Mouse (Mus musculus): Measurements from ENCODE around the gene D17H6S53E. TPM values are rescaled to one million over a fixed set of nuclear protein-coding genes. Genes with fewer than 3 reads are reported as not detected.

Gene D17H6S53E
- polyA plus RNA-seq, 1 experiment from 2014 or later: 6.9 TPM

DNA sequence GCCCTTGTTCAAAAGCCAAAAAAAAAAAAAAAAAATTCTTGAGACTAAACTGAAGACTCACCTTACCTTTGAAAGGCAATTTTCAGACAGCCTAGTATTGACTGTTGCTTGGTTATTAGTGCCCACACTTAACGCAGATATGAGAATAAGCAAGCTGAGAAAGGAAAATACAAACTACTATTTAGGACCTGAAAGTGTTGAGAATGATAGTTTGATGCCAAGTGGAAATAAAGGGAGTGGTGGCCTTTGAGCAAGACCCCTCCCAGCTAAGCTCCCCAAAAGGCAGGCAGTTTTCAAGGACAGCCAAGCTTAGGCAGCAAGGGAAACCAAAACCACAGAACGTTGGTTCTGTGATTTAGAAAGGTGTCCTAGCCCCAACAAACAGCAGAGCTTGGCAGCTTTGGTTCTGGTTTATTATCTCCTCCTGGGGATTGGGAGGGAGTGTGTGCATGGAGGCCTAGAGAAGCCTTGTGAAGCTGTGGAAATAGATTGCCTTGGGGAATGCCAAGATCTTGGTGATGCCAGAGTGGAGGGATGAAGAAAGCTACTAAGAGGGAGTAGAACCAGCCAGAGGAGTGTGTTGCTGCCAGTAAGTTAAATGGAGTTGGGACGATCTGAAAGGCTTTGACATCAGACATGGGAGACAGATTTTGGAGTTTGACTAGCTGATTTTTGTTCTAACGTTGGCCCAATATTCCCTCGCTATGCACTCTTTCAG is 21.9 kb downstream of the D17H6S53E start:
- DNase-seq (ENCODE audit: low spot score) (peak; percentile 22), ATAC-seq (replicated peaks; ENCODE audit: insufficient number of reproducible peaks, low FRiP score, low TSS enrichment, low read depth) (no peak)
- no peak overlapping the region for H3K4me3 ChIP-seq (ENCODE audit: low read depth, low read length)
- H3K4me2 ChIP-seq (ENCODE audit: low read depth, low read length): no peak overlapping the region
- H3K36me3 ChIP-seq (replicated peaks; ENCODE audit: control insufficient read depth, insufficient read depth, low read depth, low read length): peaks cover 64% of the 10 kb centered on the region
- WGBS: 69% methylated on average over 5 of the region's 5 CpGs
- H3K4me1 ChIP-seq (ENCODE audit: control insufficient read depth, insufficient read depth, low read length): no peaks in the 10 kb centered on the region
- H3K9ac ChIP-seq (replicated peaks; ENCODE audit: low read length): no peak overlapping the region
- no peaks in the 10 kb centered on the region for H3K9me3 ChIP-seq (replicated peaks; ENCODE audit: control insufficient read depth, low read length)
- H3K27me3 ChIP-seq (ENCODE audit: control insufficient read depth, insufficient read depth, low read length): no peaks in the 10 kb centered on the region
- no peak overlapping the region for H3K27ac ChIP-seq (replicated peaks; ENCODE audit: low read depth, low read length)

DNA sequence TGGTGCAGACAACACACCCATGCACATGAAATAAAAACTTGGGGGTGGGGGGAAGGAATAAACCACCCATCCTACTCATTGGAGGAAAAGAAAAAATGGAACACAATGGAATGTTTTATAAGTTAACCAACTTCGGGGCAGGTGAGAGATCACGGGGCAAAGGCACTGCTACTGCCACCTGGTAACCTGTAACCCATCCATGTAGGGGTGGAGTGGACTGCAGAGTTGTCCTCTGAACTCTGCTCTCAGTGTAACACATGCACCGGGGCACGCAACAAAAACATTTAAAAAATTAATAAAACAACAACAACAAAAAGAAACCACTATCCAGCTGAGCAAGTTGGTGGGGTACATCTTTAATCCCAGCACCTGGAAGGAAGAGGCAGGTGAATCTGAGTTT is 25.9 kb downstream of the D17H6S53E start:
- DNase-seq (ENCODE audit: low spot score) (no peak), ATAC-seq (replicated peaks; ENCODE audit: insufficient number of reproducible peaks, low FRiP score, low TSS enrichment, low read depth) (no peak)
- Histone ChIP-seq H3K27me3 (ENCODE audit: control insufficient read depth, insufficient read depth, low read length) (no peaks in the 10 kb centered on the region), H3K36me3 (replicated peaks; ENCODE audit: control insufficient read depth, insufficient read depth, low read depth, low read length) (peaks cover 73% of the 10 kb centered on the region), H3K4me2 (ENCODE audit: low read depth, low read length) (no peak overlapping the region), H3K4me1 (ENCODE audit: control insufficient read depth, insufficient read depth, low read length) (0 out of 2 replicates have a peak, but pooled peaks cover 3% of the 10 kb centered on the region), H3K9ac (replicated peaks; ENCODE audit: low read length) (no peak overlapping the region), H3K27ac (replicated peaks; ENCODE audit: low read depth, low read length) (no peak overlapping the region), H3K4me3 (ENCODE audit: low read depth, low read length) (no peak overlapping the region), H3K9me3 (replicated peaks; ENCODE audit: control insufficient read depth, low read length) (no peaks in the 10 kb centered on the region)
- 97% methylated on average over 4 of the region's 4 CpGs for WGBS

- ATAC-seq (replicated peaks; ENCODE audit: insufficient number of reproducible peaks, low FRiP score, low TSS enrichment, low read depth): no peak
- WGBS: 94% methylated on average over 9 of the region's 9 CpGs
- Histone ChIP-seq H3K4me3 (ENCODE audit: low read depth, low read length) (no peak overlapping the region), H3K27me3 (ENCODE audit: control insufficient read depth, insufficient read depth, low read length) (no peaks in the 10 kb centered on the region), H3K4me1 (ENCODE audit: control insufficient read depth, insufficient read depth, low read length) (0 out of 2 replicates have a peak, but pooled peaks cover 3% of the 10 kb centered on the region), H3K9me3 (replicated peaks; ENCODE audit: control insufficient read depth, low read length) (no peaks in the 10 kb centered on the region), H3K9ac (replicated peaks; ENCODE audit: low read length) (no peak overlapping the region), H3K27ac (replicated peaks; ENCODE audit: low read depth, low read length) (no peak overlapping the region), H3K4me2 (ENCODE audit: low read depth, low read length) (no peak overlapping the region), H3K36me3 (replicated peaks; ENCODE audit: control insufficient read depth, insufficient read depth, low read depth, low read length) (peaks cover 82% of the 10 kb centered on the region)
- no peak for DNase-seq (ENCODE audit: low spot score)
Measured at GRCm38 (mm10) chr17:35153077-35153476, 26.9 kb downstream of the D17H6S53E start.

DNA sequence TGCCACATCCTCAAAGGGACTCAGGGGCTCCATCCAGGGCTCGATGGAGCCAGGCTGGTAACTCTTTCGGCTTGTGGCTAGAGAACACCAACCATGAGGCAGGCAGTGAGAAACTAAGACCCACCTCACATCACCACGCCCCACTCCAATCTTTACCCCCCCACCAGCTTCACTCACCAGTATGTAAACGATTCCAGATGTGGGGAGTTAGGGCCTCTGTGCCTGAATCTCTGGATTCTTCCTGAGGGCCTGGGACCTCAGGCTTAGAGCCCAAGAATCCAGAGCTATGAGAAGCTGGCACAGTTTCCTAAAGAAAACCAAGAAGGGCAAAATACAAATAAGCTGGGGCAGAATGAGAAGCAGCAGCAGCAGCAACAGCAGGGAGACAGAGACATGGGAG is 27.8 kb downstream of the D17H6S53E start:
- Histone ChIP-seq H3K36me3 (replicated peaks; ENCODE audit: control insufficient read depth, insufficient read depth, low read depth, low read length) (peaks cover 88% of the 10 kb centered on the region), H3K4me1 (ENCODE audit: control insufficient read depth, insufficient read depth, low read length) (0 out of 2 replicates have a peak, but pooled peaks cover 3% of the 10 kb centered on the region), H3K9me3 (replicated peaks; ENCODE audit: control insufficient read depth, low read length) (no peaks in the 10 kb centered on the region), H3K4me2 (ENCODE audit: low read depth, low read length) (no peak overlapping the region), H3K27ac (replicated peaks; ENCODE audit: low read depth, low read length) (no peak overlapping the region), H3K27me3 (ENCODE audit: control insufficient read depth, insufficient read depth, low read length) (no peaks in the 10 kb centered on the region), H3K9ac (replicated peaks; ENCODE audit: low read length) (no peak overlapping the region), H3K4me3 (ENCODE audit: low read depth, low read length) (no peak overlapping the region)
- DNase-seq (ENCODE audit: low spot score): peak; percentile 68
- WGBS: 61% methylated on average over 4 of the region's 4 CpGs
- ATAC-seq (replicated peaks; ENCODE audit: insufficient number of reproducible peaks, low FRiP score, low TSS enrichment, low read depth): no peak

DNA sequence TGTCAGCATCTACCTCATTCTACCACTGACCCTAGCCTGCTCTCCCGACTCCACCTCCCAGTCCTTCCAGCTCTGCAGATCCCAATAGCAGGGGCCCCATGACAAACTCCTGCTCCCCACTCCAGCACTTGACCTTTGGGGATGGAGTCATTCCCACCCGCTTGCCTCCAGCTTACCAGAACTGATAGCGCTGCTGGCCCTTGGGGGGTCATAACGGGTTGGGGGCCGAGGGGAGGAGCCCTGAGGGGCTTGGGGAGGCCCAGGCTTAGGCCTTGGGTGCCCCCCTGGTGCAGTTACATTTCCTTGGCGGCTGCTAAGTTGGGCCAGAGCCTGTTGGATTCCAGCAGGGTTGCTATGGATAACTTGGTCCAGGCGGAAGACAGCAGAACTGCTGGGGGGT is 28.4 kb downstream of the D17H6S53E start:
- no peak overlapping the region for H3K4me2 ChIP-seq (ENCODE audit: low read depth, low read length)
- peaks cover 87% of the 10 kb centered on the region for H3K36me3 ChIP-seq (replicated peaks; ENCODE audit: control insufficient read depth, insufficient read depth, low read depth, low read length)
- H3K27ac ChIP-seq (replicated peaks; ENCODE audit: low read depth, low read length): no peak overlapping the region
- DNase-seq (ENCODE audit: low spot score): no peak
- 86% methylated on average over 7 of the region's 7 CpGs for WGBS
- no peak overlapping the region for H3K9ac ChIP-seq (replicated peaks; ENCODE audit: low read length)
- no peak overlapping the region for H3K4me3 ChIP-seq (ENCODE audit: low read depth, low read length)
- no peak for ATAC-seq (replicated peaks; ENCODE audit: insufficient number of reproducible peaks, low FRiP score, low TSS enrichment, low read depth)
- H3K9me3 ChIP-seq (replicated peaks; ENCODE audit: control insufficient read depth, low read length): no peaks in the 10 kb centered on the region
- H3K4me1 ChIP-seq (ENCODE audit: control insufficient read depth, insufficient read depth, low read length): 0 out of 2 replicates have a peak, but pooled peaks cover 3% of the 10 kb centered on the region
- H3K27me3 ChIP-seq (ENCODE audit: control insufficient read depth, insufficient read depth, low read length): no peaks in the 10 kb centered on the region

DNA sequence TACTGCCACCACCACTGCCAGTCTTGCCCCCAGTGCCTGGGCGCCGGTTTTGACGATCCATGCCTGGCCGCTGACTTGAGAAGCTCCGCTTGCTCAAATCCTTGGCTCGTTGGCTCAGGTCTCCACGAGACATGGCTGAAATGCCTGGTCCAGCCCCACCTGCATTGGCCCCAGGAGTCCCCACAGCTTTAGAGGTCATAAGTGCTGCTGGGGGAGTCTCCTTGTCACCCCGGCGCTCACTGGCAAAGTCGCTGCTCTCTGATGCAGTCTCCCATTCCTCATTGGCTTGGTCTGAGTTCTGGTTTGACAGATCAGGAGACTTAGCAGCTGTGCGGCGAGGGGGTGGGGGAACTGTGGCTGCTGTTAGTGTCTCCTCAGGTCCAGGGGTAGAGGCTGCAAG is 29.3 kb downstream of the D17H6S53E start:
- DNase-seq (ENCODE audit: low spot score): no peak
- Histone ChIP-seq H3K36me3 (replicated peaks; ENCODE audit: control insufficient read depth, insufficient read depth, low read depth, low read length) (peaks cover 87% of the 10 kb centered on the region), H3K9ac (replicated peaks; ENCODE audit: low read length) (no peak overlapping the region)

DNA sequence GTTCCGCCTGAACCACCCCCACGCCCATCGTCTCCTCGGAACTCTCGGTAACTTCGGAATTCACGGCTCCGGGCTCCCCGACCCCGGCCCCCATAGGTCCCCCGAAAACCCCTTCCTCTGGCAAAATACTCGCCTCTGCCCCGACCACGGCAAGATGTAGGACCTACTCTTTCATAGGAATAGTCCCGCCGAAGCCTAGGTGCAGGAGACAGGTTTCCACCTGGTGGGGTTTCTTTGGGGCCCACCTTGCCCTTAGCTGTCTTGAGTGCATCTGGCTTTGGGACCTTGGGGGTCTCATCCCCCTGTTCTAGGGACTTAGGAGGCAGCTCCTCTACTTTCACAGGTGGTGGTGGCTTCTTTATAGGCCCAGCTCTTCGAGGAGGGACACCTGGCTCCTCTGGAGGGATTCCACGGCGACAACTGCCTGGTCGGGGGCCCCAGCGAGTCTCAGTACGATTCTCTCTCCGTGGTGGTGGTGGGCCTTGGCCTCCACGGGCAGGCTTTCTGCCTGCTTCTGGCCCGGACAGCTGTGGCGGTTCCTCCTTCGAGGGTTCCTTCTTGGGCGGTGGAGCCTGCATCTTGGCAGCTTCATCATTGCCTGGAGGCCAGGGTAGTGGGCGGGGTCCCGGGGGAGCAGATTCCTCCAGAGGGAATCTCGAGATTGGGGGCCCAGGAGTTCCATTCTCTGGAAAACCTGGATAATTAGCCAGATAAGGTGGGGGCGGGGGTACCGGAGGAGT is 30.5 kb downstream of the D17H6S53E start:
- ATAC-seq (replicated peaks; ENCODE audit: insufficient number of reproducible peaks, low FRiP score, low TSS enrichment, low read depth) (no peak), DNase-seq (ENCODE audit: low spot score) (no peak)
- H3K27me3 ChIP-seq (ENCODE audit: control insufficient read depth, insufficient read depth, low read length): no peaks in the 10 kb centered on the region
- no peak overlapping the region for H3K4me3 ChIP-seq (ENCODE audit: low read depth, low read length)
- no peak overlapping the region for H3K9ac ChIP-seq (replicated peaks; ENCODE audit: low read length)
- no peak overlapping the region for H3K27ac ChIP-seq (replicated peaks; ENCODE audit: low read depth, low read length)
- no peak overlapping the region for H3K4me2 ChIP-seq (ENCODE audit: low read depth, low read length)
- H3K9me3 ChIP-seq (replicated peaks; ENCODE audit: control insufficient read depth, low read length): no peaks in the 10 kb centered on the region
- peaks cover 89% of the 10 kb centered on the region for H3K36me3 ChIP-seq (replicated peaks; ENCODE audit: control insufficient read depth, insufficient read depth, low read depth, low read length)
- 0 out of 2 replicates have a peak, but pooled peaks cover 3% of the 10 kb centered on the region for H3K4me1 ChIP-seq (ENCODE audit: control insufficient read depth, insufficient read depth, low read length)
- WGBS: 91% methylated on average over 33 of the region's 33 CpGs

More for the DNA sequence above, 29.3 kb downstream of the D17H6S53E start:
- no peak overlapping the region for H3K27ac ChIP-seq (replicated peaks; ENCODE audit: low read depth, low read length)
- H3K4me1 ChIP-seq (ENCODE audit: control insufficient read depth, insufficient read depth, low read length): 0 out of 2 replicates have a peak, but pooled peaks cover 3% of the 10 kb centered on the region
- H3K4me3 ChIP-seq (ENCODE audit: low read depth, low read length): no peak overlapping the region
- no peaks in the 10 kb centered on the region for H3K27me3 ChIP-seq (ENCODE audit: control insufficient read depth, insufficient read depth, low read length)
- WGBS: 92% methylated on average over 12 of the region's 12 CpGs
- no peak overlapping the region for H3K4me2 ChIP-seq (ENCODE audit: low read depth, low read length)
- no peak for ATAC-seq (replicated peaks; ENCODE audit: insufficient number of reproducible peaks, low FRiP score, low TSS enrichment, low read depth)
- no peaks in the 10 kb centered on the region for H3K9me3 ChIP-seq (replicated peaks; ENCODE audit: control insufficient read depth, low read length)

GRCm38 (mm10) chr17:35157254-35157653 is 31.1 kb downstream of the D17H6S53E start:
- H3K4me1 ChIP-seq (ENCODE audit: control insufficient read depth, insufficient read depth, low read length): 0 out of 2 replicates have a peak, but pooled peaks cover 3% of the 10 kb centered on the region
- no peaks in the 10 kb centered on the region for H3K9me3 ChIP-seq (replicated peaks; ENCODE audit: control insufficient read depth, low read length)
- DNase-seq (ENCODE audit: low spot score) (no peak), ATAC-seq (replicated peaks; ENCODE audit: insufficient number of reproducible peaks, low FRiP score, low TSS enrichment, low read depth) (no peak)
- H3K4me3 ChIP-seq (ENCODE audit: low read depth, low read length): no peak overlapping the region
- no peaks in the 10 kb centered on the region for H3K27me3 ChIP-seq (ENCODE audit: control insufficient read depth, insufficient read depth, low read length)
- H3K9ac ChIP-seq (replicated peaks; ENCODE audit: low read length): no peak overlapping the region
- no peak overlapping the region for H3K27ac ChIP-seq (replicated peaks; ENCODE audit: low read depth, low read length)
- 91% methylated on average over 8 of the region's 8 CpGs for WGBS
- H3K4me2 ChIP-seq (ENCODE audit: low read depth, low read length): no peak overlapping the region
- peaks cover 85% of the 10 kb centered on the region for H3K36me3 ChIP-seq (replicated peaks; ENCODE audit: control insufficient read depth, insufficient read depth, low read depth, low read length)
